8 mouse cellular contexts compared by ENCODE assay signal in the genomic region with DNA sequence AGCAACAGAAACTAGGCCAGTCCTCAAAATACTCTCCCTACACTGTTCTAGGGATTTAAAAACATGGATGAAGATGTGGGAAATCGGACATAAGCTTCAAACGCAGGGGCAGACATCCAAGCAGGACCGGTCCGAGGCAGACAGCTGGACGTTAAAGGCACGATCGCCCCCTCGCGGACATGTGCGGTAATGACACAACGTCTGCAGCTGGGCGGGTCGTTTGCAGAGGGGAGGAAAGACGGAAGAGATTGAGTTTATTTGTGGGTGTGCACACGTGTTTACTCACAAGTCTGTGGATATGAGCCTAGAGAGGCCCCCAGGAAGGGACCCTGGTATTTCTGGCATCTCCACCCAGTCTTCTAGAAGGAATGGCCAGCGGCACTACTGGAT. TPM values are rescaled to one million over a fixed set of nuclear protein-coding genes. Genes with fewer than 3 reads are reported as not detected.
A peak's percentile ranks its signal among the peaks of the same experiment; 100 is the strongest.
DNase-seq lines count a peak whose midpoint lies in the region; ATAC-seq and TF ChIP-seq lines count a peak whose summit lies in the region.

No protein-coding gene starts in this region.

- H3K4me1 ChIP-seq in CH12.LX (ENCODE audit: control insufficient read depth in 1 of 2, insufficient read depth in 2 of 2) = peaks cover 0 to 18% of the 10 kb centered on the region in 2 experiments; a peak in 3 of 4 replicates
- no peaks in the 10 kb centered on the region for H3K4me1 ChIP-seq in forebrain, embryonic 11.5 days (replicated peaks; ENCODE audit: control insufficient read depth, insufficient read depth, low read length)
- H3K4me1 ChIP-seq in liver, embryonic 16.5 days (ENCODE audit: control insufficient read depth, low read depth, low read length) = no peaks in the 10 kb centered on the region; the same call in 1 of the 2 replicates
- H3K4me1 ChIP-seq in neural tube, embryonic 13.5 days (replicated peaks) = no peaks in the 10 kb centered on the region
- peaks cover 16% of the 10 kb centered on the region for H3K4me1 ChIP-seq in testis, adult 2 months (ENCODE audit: control insufficient read depth, insufficient read depth, low read length)

- TF ChIP-seq EP300 in CH12.LX (IDR thresholded peaks at IDR 0.05; ENCODE audit: low read length) = no peak

- WGBS in forebrain, embryonic 11.5 days = 6% methylated on average over 16 of the region's 16 CpGs
- 5% methylated on average over 16 of the region's 16 CpGs for WGBS in liver, embryonic 16.5 days (ENCODE audit: insufficient replicate concordance)
- WGBS in neural tube, embryonic 13.5 days = 6% methylated on average over 16 of the region's 16 CpGs

- dilution Hi-C loops in CH12.LX (cut with MboI; ENCODE audit: extremely low pct_ligation_motif_present, extremely low pct_unique_long_range_greater_than_20kb, low sequenced_read_pairs) = no loop called here

- no peaks in the 10 kb centered on the region for H3K9me3 ChIP-seq in CH12.LX (replicated peaks; ENCODE audit: low read length)
- no peaks in the 10 kb centered on the region for H3K9me3 ChIP-seq in forebrain, embryonic 11.5 days (ENCODE audit: control insufficient read depth, low read length)
- no peaks in the 10 kb centered on the region for H3K9me3 ChIP-seq in liver, embryonic 16.5 days (replicated peaks; ENCODE audit: control insufficient read depth, low read length)
- H3K9me3 ChIP-seq in neural tube, embryonic 13.5 days = no peaks in the 10 kb centered on the region

- peak; percentile 70 for ATAC-seq in forebrain, embryonic 11.5 days (replicated peaks; ENCODE audit: low FRiP score)
- ATAC-seq in liver, embryonic 16.5 days (ENCODE audit: low read depth) = peak; percentile 12; the same call in 1 of the 2 replicates
- ATAC-seq in neural tube, embryonic 13.5 days (ENCODE audit: low read depth) = peak; percentile 30

- H3K27me3 ChIP-seq in CH12.LX (replicated peaks) = no peaks in the 10 kb centered on the region
- H3K27me3 ChIP-seq in forebrain, embryonic 11.5 days (ENCODE audit: control insufficient read depth, insufficient read depth, low read length) = no peaks in the 10 kb centered on the region
- no peaks in the 10 kb centered on the region for H3K27me3 ChIP-seq in liver, embryonic 16.5 days (ENCODE audit: control insufficient read depth, insufficient read depth, low read depth, low read length)
- peaks cover 6% of the 10 kb centered on the region; the same call in 1 of the 2 replicates for H3K27me3 ChIP-seq in neural tube, embryonic 13.5 days
- H3K27me3 ChIP-seq in testis, adult 2 months (ENCODE audit: control insufficient read depth, insufficient read depth, low read length) = no peaks in the 10 kb centered on the region

- intact Hi-C loops in heart, postnatal 14 days (cut with DNase I) = loop anchor here (1.0 to 10.0 kb wide), 5 partner anchors 58 to 530 kb away; partner anchors contain the start of gene Alkbh7

- peak; percentile 73 to 97 for TF ChIP-seq CTCF in CH12.LX (conservative IDR thresholded peaks at IDR 0.05 in 1 of 2, IDR thresholded peaks at IDR 0.05 in 1 of 2; ENCODE audit: low read depth in 2 of 2, low read length in 2 of 2)
- peak; percentile 99 for TF ChIP-seq CTCF in testis, adult 2 months (IDR thresholded peaks at IDR 0.05; ENCODE audit: control insufficient read depth, insufficient read depth, insufficient replicate concordance, low read depth, low read length)

- in situ Hi-C loops in CH12.LX (cut with MboI; ENCODE audit: low pct_ligation_motif_present, low pct_unique_long_range_greater_than_20kb, low sequenced_read_pairs) = loop anchor here (5.0 to 25.0 kb wide), 4 partner anchors 90 to 340 kb away; partner anchors contain the start of genes Alkbh7, Clpp, Dennd1c and Gpr108

- peaks cover 3 to 8% of the 10 kb centered on the region in 2 experiments for H3K36me3 ChIP-seq in CH12.LX (replicated peaks in 1 of 2; ENCODE audit: control insufficient read depth in 1 of 2, insufficient read depth in 1 of 2, low read length in 1 of 2)
- no peaks in the 10 kb centered on the region for H3K36me3 ChIP-seq in forebrain, embryonic 11.5 days (ENCODE audit: control insufficient read depth, insufficient read depth, low read length)
- no peaks in the 10 kb centered on the region for H3K36me3 ChIP-seq in liver, embryonic 16.5 days (ENCODE audit: control insufficient read depth, insufficient read depth)
- no peaks in the 10 kb centered on the region for H3K36me3 ChIP-seq in neural tube, embryonic 13.5 days
- H3K36me3 ChIP-seq in testis, adult 2 months (ENCODE audit: control insufficient read depth, insufficient read depth, low read length) = no peaks in the 10 kb centered on the region

- TF ChIP-seq RAD21 in CH12.LX (IDR thresholded peaks at IDR 0.05; ENCODE audit: low read depth, low read length) = peak; percentile 96

- no peak overlapping the region for H3K9ac ChIP-seq in CH12.LX (ENCODE audit: insufficient read depth, low read depth)
- H3K9ac ChIP-seq in forebrain, embryonic 11.5 days (ENCODE audit: low read length) = no peak overlapping the region
- no peak overlapping the region for H3K9ac ChIP-seq in liver, embryonic 16.5 days (ENCODE audit: low read depth, low read length)
- H3K9ac ChIP-seq in neural tube, embryonic 13.5 days = 0 out of 2 replicates have a peak overlapping the region, but pooled peaks have one; percentile 22

- TF ChIP-seq POLR2A in CH12.LX (IDR thresholded peaks at IDR 0.05; ENCODE audit: low read depth, low read length) = no peak
- TF ChIP-seq POLR2A in testis, adult 2 months (IDR thresholded peaks at IDR 0.05; ENCODE audit: control insufficient read depth, low read depth, low read length) = 0 out of 2 replicates have a peak, but pooled peaks have one; percentile 14

- H3K79me2 ChIP-seq in CH12.LX (replicated peaks; ENCODE audit: control insufficient read depth, extremely low read depth, insufficient read depth, poor library complexity, severe bottlenecking) = no peaks in the 10 kb centered on the region

- H3K4me3 ChIP-seq in CH12.LX (replicated peaks in 1 of 3; ENCODE audit: low read depth in 2 of 3, low read length in 2 of 3, poor library complexity in 1 of 3) = no peak overlapping the region
- H3K4me3 ChIP-seq in forebrain, embryonic 11.5 days (ENCODE audit: low read depth, low read length) = no peak overlapping the region
- H3K4me3 ChIP-seq in liver, embryonic 16.5 days (ENCODE audit: low read depth, low read length) = no peak overlapping the region
- H3K4me3 ChIP-seq in neural tube, embryonic 13.5 days = no peak overlapping the region
- peak overlapping the region; percentile 42 for H3K4me3 ChIP-seq in testis, adult 2 months (ENCODE audit: control insufficient read depth, low read depth, low read length)

- H3K27ac ChIP-seq in CH12.LX (ENCODE audit: insufficient read depth, low read depth) = no peak overlapping the region
- H3K27ac ChIP-seq in forebrain, embryonic 11.5 days (ENCODE audit: low read depth, low read length) = no peak overlapping the region
- H3K27ac ChIP-seq in liver, embryonic 16.5 days (ENCODE audit: low read length) = no peak overlapping the region
- no peak overlapping the region for H3K27ac ChIP-seq in neural tube, embryonic 13.5 days (replicated peaks)
- H3K27ac ChIP-seq in testis, adult 2 months (ENCODE audit: control insufficient read depth, insufficient read depth, low read depth, low read length) = no peak overlapping the region

- DNase-seq in CH12.LX (ENCODE audit: extremely low read depth) = peak; percentile 87
- peak; percentile 77 for DNase-seq in c-Kit-positive CD71-negative TER-119-negative erythroid progenitor cells, embryonic 14.5 days (ENCODE audit: low read depth)
- DNase-seq in forebrain, embryonic 11.5 days (ENCODE audit: low spot score) = peak; percentile 94
- DNase-seq in heart, postnatal 14 days = peak; percentile 87 to 92
- DNase-seq in kidney, postnatal 4 days = peak; percentile 93

- H3K4me2 ChIP-seq in CH12.LX (ENCODE audit: insufficient read depth, low read depth, poor library complexity, severe bottlenecking) = peak overlapping the region; percentile 60
- 0 out of 2 replicates have a peak overlapping the region, but pooled peaks have one; percentile 8 for H3K4me2 ChIP-seq in forebrain, embryonic 11.5 days (ENCODE audit: low read depth, low read length, severe bottlenecking)
- H3K4me2 ChIP-seq in liver, embryonic 16.5 days (ENCODE audit: low read depth, low read length) = 0 out of 2 replicates have a peak overlapping the region, but pooled peaks have one; percentile 33
- H3K4me2 ChIP-seq in neural tube, embryonic 13.5 days = 0 out of 2 replicates have a peak overlapping the region, but pooled peaks have one; percentile 5

TF ChIP-seq in CH12.LX, 34 proteins besides CTCF, POLR2A, EP300 and RAD21 (continues in another document):
- TF ChIP-seq IRF4 (IDR thresholded peaks at IDR 0.05; ENCODE audit: low read depth, low read length) (peak; percentile 51; the same call in 1 of the 2 replicates), MXI1 (IDR thresholded peaks at IDR 0.05; ENCODE audit: low read depth, low read length) (peak; percentile 89), SIN3A (IDR thresholded peaks at IDR 0.05; ENCODE audit: low read length) (peak; percentile 47; the same call in 1 of the 2 replicates), GABPA (IDR thresholded peaks at IDR 0.05; ENCODE audit: insufficient replicate concordance, low read depth, low read length) (no peak), TCF12 (IDR thresholded peaks at IDR 0.05; ENCODE audit: low read depth, low read length) (peak; percentile 60; the same call in 1 of the 2 replicates), JUN (IDR thresholded peaks at IDR 0.05; ENCODE audit: insufficient read depth, low read depth, low read length) (no peak), POLR2AphosphoS2 (IDR thresholded peaks at IDR 0.05; ENCODE audit: low read depth, low read length) (no peak), BHLHE40 (IDR thresholded peaks at IDR 0.05; ENCODE audit: low read depth, low read length) (peak; percentile 86)

RNA-seq across cellular contexts. Expression of gene Adgre1, which starts 23.7 kb away (rescaled TPM):
- total RNA-seq in CH12.LX (2012; rRNA removed) (21.7 and 33.6 TPM in 2 replicates), CH12.LX (2014; rRNA removed) (9.4 and 10.3 TPM in 2 replicates)
- polyA plus RNA-seq in CH12.LX (2012; ENCODE audit: insufficient read length, low read depth) = 1.8 and 2.8 TPM in 2 replicates
- 2.0 and 2.3 TPM in 2 replicates for polyA plus RNA-seq in forebrain, embryonic 11.5 days (2014; fragmentation: Nextera tagmentation; extraction: Ambion mirVana)
- total RNA-seq in heart, postnatal 14 days (2021) = 1 to 10 TPM; 8.2 to 8.3 TPM
- 28.7 and 29.4 TPM in 2 replicates for polyA plus RNA-seq in liver, embryonic 16.5 days (2015; fragmentation: Nextera tagmentation; extraction: Ambion mirVana)
- 5.3 and 6.0 TPM in 2 replicates for polyA plus RNA-seq in neural tube, embryonic 13.5 days (2015; fragmentation: Nextera tagmentation; extraction: Ambion mirVana)
- polyA plus RNA-seq in testis, adult 2 months (2012; rRNA removed) = 1.9 and 2.6 TPM in 2 replicates

RNA-seq across cellular contexts. Expression of gene Vav1, which starts 55.9 kb away (rescaled TPM):
- total RNA-seq in CH12.LX (2012; rRNA removed) (84.3 and 108 TPM in 2 replicates), CH12.LX (2014; rRNA removed) (60.3 and 66.7 TPM in 2 replicates)
- 90.9 and 99.8 TPM in 2 replicates for polyA plus RNA-seq in CH12.LX (2012; ENCODE audit: insufficient read length, low read depth)
- 1.4 TPM in 2 replicates for polyA plus RNA-seq in forebrain, embryonic 11.5 days (2014; fragmentation: Nextera tagmentation; extraction: Ambion mirVana)
- total RNA-seq in heart, postnatal 14 days (2021) = 1 to 10 TPM; 2.2 to 5.5 TPM
- polyA plus RNA-seq in liver, embryonic 16.5 days (2015; fragmentation: Nextera tagmentation; extraction: Ambion mirVana) = 13.7 and 14.4 TPM in 2 replicates
- polyA plus RNA-seq in neural tube, embryonic 13.5 days (2015; fragmentation: Nextera tagmentation; extraction: Ambion mirVana) = 1.5 and 1.8 TPM in 2 replicates
- polyA plus RNA-seq in testis, adult 2 months (2012; rRNA removed) = 7.4 and 8.4 TPM in 2 replicates

Comparison
In these comparisons a context has a peak if more than half of its experiments do, and no peak if none do; other contexts are left out.
1. H3K4me2 ChIP-seq: peak in every context shown above with its lines; median percentile 60 in CH12.LX; 33 in liver, embryonic 16.5 days; 8 in forebrain, embryonic 11.5 days; 5 in neural tube, embryonic 13.5 days.
2. ATAC-seq: peak in every context shown above with its lines; median percentile 70 in forebrain, embryonic 11.5 days; 30 in neural tube, embryonic 13.5 days; 12 in liver, embryonic 16.5 days.